Mouse (Mus musculus) liver, embryonic 18 days (tissue): Measurements from ENCODE around the gene Olfr913. TPM values are rescaled to one million over a fixed set of nuclear protein-coding genes. Genes with fewer than 3 reads are reported as not detected.

Experiments used
- polyA plus RNA-seq: library from polyadenylated mRNA; depleted of rRNA; stranded (reverse); fragments of >200 nt; gene quantifications from 2 replicates; pipeline ENCODE4 v1.2.3, GENCODE M21; 2012; rRNA removed

Gene Olfr913
- polyA plus RNA-seq, result not detected in 2 replicates

GRCm38 (mm10) chr9:38592459-38592858 lies at the start of gene Olfr913:
Olfr913 (plus strand) TSS chr9:38592759.

GRCm38 (mm10) chr9:38579878-38580277 lies 12.7 kb upstream of the Olfr913 start, which contains the start of gene Olfr912:
Olfr912 (plus strand) TSS chr9:38580178.

GRCm38 (mm10) chr9:38604802-38605201 lies 12.2 kb downstream of the Olfr913 start, which contains the start of gene Olfr914:
Olfr914 (plus strand) TSS chr9:38605102.

Other genes starting within 250 kb of the Olfr913 start
- not detected in 2 replicates for gene Olfr898, start 244.3 kb upstream of the Olfr913 start, polyA plus RNA-seq
- gene Olfr250, start 225.9 kb upstream of the Olfr913 start, polyA plus RNA-seq, result not detected in 2 replicates
- gene Olfr251, start 215.7 kb upstream of the Olfr913 start, polyA plus RNA-seq, result not detected in 2 replicates
- not detected in 2 replicates for gene Olfr147, start 191.1 kb upstream of the Olfr913 start, polyA plus RNA-seq
- gene Olfr901, start 163.3 kb upstream of the Olfr913 start, polyA plus RNA-seq, result not detected in 2 replicates
- not detected in 2 replicates for gene Olfr902, start 145.1 kb upstream of the Olfr913 start, polyA plus RNA-seq
- not detected in 2 replicates for gene Olfr904, start 129.6 kb upstream of the Olfr913 start, polyA plus RNA-seq
- not detected in 2 replicates for gene Olfr905, start 121.7 kb upstream of the Olfr913 start, polyA plus RNA-seq
- not detected in 2 replicates for gene Olfr906, start 105.7 kb upstream of the Olfr913 start, polyA plus RNA-seq
- gene Olfr907, start 97.0 kb upstream of the Olfr913 start, polyA plus RNA-seq, result not detected in 2 replicates
- not detected in 2 replicates for gene Olfr911-ps1, start 71.2 kb upstream of the Olfr913 start, polyA plus RNA-seq
- not detected in 2 replicates for gene Olfr910, start 54.9 kb upstream of the Olfr913 start, polyA plus RNA-seq
- not detected in 2 replicates for gene Olfr912, start 12.6 kb upstream of the Olfr913 start, polyA plus RNA-seq
- gene Olfr914, start 12.3 kb downstream of the Olfr913 start, polyA plus RNA-seq, result not detected in 2 replicates
- gene Olfr916, start 67.1 kb downstream of the Olfr913 start, polyA plus RNA-seq, result not detected in 2 replicates
- not detected in 2 replicates for gene Olfr917, start 73.1 kb downstream of the Olfr913 start, polyA plus RNA-seq
- not detected in 2 replicates for gene Olfr918, start 81.8 kb downstream of the Olfr913 start, polyA plus RNA-seq
- not detected in 2 replicates for gene Olfr919, start 110.9 kb downstream of the Olfr913 start, polyA plus RNA-seq
- 7.7 and 7.8 TPM in 2 replicates for gene Vwa5a, start 125.5 kb downstream of the Olfr913 start, polyA plus RNA-seq
- 0.08 and 0.09 TPM in 2 replicates for gene Olfr920, start 159.5 kb downstream of the Olfr913 start, polyA plus RNA-seq
- not detected in 2 replicates for gene Olfr921, start 180.3 kb downstream of the Olfr913 start, polyA plus RNA-seq
- gene Olfr922, start 221.9 kb downstream of the Olfr913 start, polyA plus RNA-seq, result not detected in 2 replicates
- gene Olfr923, start 233.8 kb downstream of the Olfr913 start, polyA plus RNA-seq, result not detected in 2 replicates